Mouse (Mus musculus): ENCODE data around the gene Pald1. TPM values are rescaled to one million over a fixed set of nuclear protein-coding genes. Genes with fewer than 3 reads are reported as not detected.
A peak's percentile ranks its signal among the peaks of the same experiment; 100 is the strongest.

The Pald1 gene
- polyA plus RNA-seq, 1 experiment from 2014 or later: 20.2 TPM

GRCm38 (mm10) chr10:61371884-61372584 is 11.3 kb downstream of the Pald1 start:
- peak overlapping the region; percentile 88; the same call in 1 of the 2 replicates for H3K27ac ChIP-seq
- ATAC-seq (replicated peaks; ENCODE audit: low FRiP score, low read depth) (no peak), DNase-seq (ENCODE audit: low spot score) (no peak)
- H3K9ac ChIP-seq (ENCODE audit: low read depth, low read length): 0 out of 2 replicates have a peak overlapping the region, but pooled peaks have one; percentile 18
- no peak for TF ChIP-seq CTCF (IDR thresholded peaks at IDR 0.05; ENCODE audit: low read depth)
- 0 out of 2 replicates have a peak overlapping the region, but pooled peaks have one; percentile 5 for H3K4me2 ChIP-seq (ENCODE audit: low read length)
- no peak overlapping the region for H3K4me3 ChIP-seq (replicated peaks; ENCODE audit: low read depth, low read length)
- H3K36me3 ChIP-seq (ENCODE audit: insufficient read depth, low read length): no peaks in the 10 kb centered on the region
- no peaks in the 10 kb centered on the region for H3K9me3 ChIP-seq (replicated peaks; ENCODE audit: low read length)
- 65% methylated on average over 9 of the region's 9 CpGs for WGBS
- no peaks in the 10 kb centered on the region for H3K27me3 ChIP-seq (ENCODE audit: insufficient read depth, low read length)
- H3K4me1 ChIP-seq (replicated peaks; ENCODE audit: insufficient read depth, low read length): peaks cover 51% of the 10 kb centered on the region

GRCm38 (mm10) chr10:61370273-61370979 is 12.9 kb downstream of the Pald1 start:
- ATAC-seq (replicated peaks; ENCODE audit: low FRiP score, low read depth) (no peak; the same call in 1 of the 2 replicates), DNase-seq (ENCODE audit: low spot score) (peak; percentile 76)
- WGBS: 12% methylated on average over 18 of the region's 18 CpGs
- no peaks in the 10 kb centered on the region for H3K36me3 ChIP-seq (ENCODE audit: insufficient read depth, low read length)
- TF ChIP-seq CTCF (IDR thresholded peaks at IDR 0.05; ENCODE audit: low read depth): no peak
- no peaks in the 10 kb centered on the region for H3K27me3 ChIP-seq (ENCODE audit: insufficient read depth, low read length)
- 0 out of 2 replicates have a peak overlapping the region, but pooled peaks have one; percentile 18 for H3K9ac ChIP-seq (ENCODE audit: low read depth, low read length)
- peak overlapping the region; percentile 88 for H3K27ac ChIP-seq
- H3K4me1 ChIP-seq (replicated peaks; ENCODE audit: insufficient read depth, low read length): peaks cover 54% of the 10 kb centered on the region
- peak overlapping the region; percentile 3; the same call in 1 of the 2 replicates for H3K4me2 ChIP-seq (ENCODE audit: low read length)
- H3K4me3 ChIP-seq (replicated peaks; ENCODE audit: low read depth, low read length): no peak overlapping the region
- H3K9me3 ChIP-seq (replicated peaks; ENCODE audit: low read length): no peaks in the 10 kb centered on the region

GRCm38 (mm10) chr10:61369755-61370154 is 13.6 kb downstream of the Pald1 start:
- Histone ChIP-seq H3K9me3 (replicated peaks; ENCODE audit: low read length) (no peaks in the 10 kb centered on the region), H3K27me3 (ENCODE audit: insufficient read depth, low read length) (no peaks in the 10 kb centered on the region), H3K9ac (ENCODE audit: low read depth, low read length) (no peak overlapping the region), H3K4me3 (replicated peaks; ENCODE audit: low read depth, low read length) (no peak overlapping the region), H3K4me1 (replicated peaks; ENCODE audit: insufficient read depth, low read length) (peaks cover 52% of the 10 kb centered on the region), H3K36me3 (ENCODE audit: insufficient read depth, low read length) (no peaks in the 10 kb centered on the region), H3K4me2 (ENCODE audit: low read length) (0 out of 2 replicates have a peak overlapping the region, but pooled peaks have one; percentile 3), H3K27ac (peak overlapping the region; percentile 88)
- ATAC-seq (replicated peaks; ENCODE audit: low FRiP score, low read depth) (no peak), DNase-seq (ENCODE audit: low spot score) (no peak)
- TF ChIP-seq CTCF (IDR thresholded peaks at IDR 0.05; ENCODE audit: low read depth): no peak
- WGBS: 35% methylated on average over 5 of the region's 5 CpGs

GRCm38 (mm10) chr10:61365902-61366301 is 17.4 kb downstream of the Pald1 start:
- no peaks in the 10 kb centered on the region for H3K9me3 ChIP-seq (replicated peaks; ENCODE audit: low read length)
- 39% methylated on average over 1 of the region's 1 CpGs for WGBS
- ATAC-seq (replicated peaks; ENCODE audit: low FRiP score, low read depth): no peak
- no peak overlapping the region for H3K4me2 ChIP-seq (ENCODE audit: low read length)
- TF ChIP-seq CTCF (IDR thresholded peaks at IDR 0.05; ENCODE audit: low read depth): peak; percentile 35; the same call in 1 of the 2 replicates
- H3K36me3 ChIP-seq (ENCODE audit: insufficient read depth, low read length): 0 out of 2 replicates have a peak, but pooled peaks cover 4% of the 10 kb centered on the region
- no peak overlapping the region for H3K4me3 ChIP-seq (replicated peaks; ENCODE audit: low read depth, low read length)
- no peak overlapping the region for H3K27ac ChIP-seq
- no peak overlapping the region for H3K9ac ChIP-seq (ENCODE audit: low read depth, low read length)
- no peaks in the 10 kb centered on the region for H3K27me3 ChIP-seq (ENCODE audit: insufficient read depth, low read length)
- peaks cover 18% of the 10 kb centered on the region; the same call in 1 of the 2 replicates for H3K4me1 ChIP-seq (replicated peaks; ENCODE audit: insufficient read depth, low read length)
- peak; percentile 61 for DNase-seq (ENCODE audit: low spot score)

- ATAC-seq (replicated peaks; ENCODE audit: low FRiP score, low read depth) (no peak), DNase-seq (ENCODE audit: low spot score) (no peak)
- H3K27me3 ChIP-seq (ENCODE audit: insufficient read depth, low read length): no peaks in the 10 kb centered on the region
- TF ChIP-seq CTCF (IDR thresholded peaks at IDR 0.05; ENCODE audit: low read depth): no peak
- H3K4me2 ChIP-seq (ENCODE audit: low read length): no peak overlapping the region
- H3K36me3 ChIP-seq (ENCODE audit: insufficient read depth, low read length): 0 out of 2 replicates have a peak, but pooled peaks cover 4% of the 10 kb centered on the region
- H3K9ac ChIP-seq (ENCODE audit: low read depth, low read length): no peak overlapping the region
- 94% methylated on average over 6 of the region's 6 CpGs for WGBS
- H3K4me3 ChIP-seq (replicated peaks; ENCODE audit: low read depth, low read length): no peak overlapping the region
- peaks cover 4% of the 10 kb centered on the region; the same call in 1 of the 2 replicates for H3K4me1 ChIP-seq (replicated peaks; ENCODE audit: insufficient read depth, low read length)
- H3K27ac ChIP-seq: no peak overlapping the region
- no peaks in the 10 kb centered on the region for H3K9me3 ChIP-seq (replicated peaks; ENCODE audit: low read length)
Measured at GRCm38 (mm10) chr10:61364431-61364830, 18.9 kb downstream of the Pald1 start.

- 59% methylated on average over 8 of the region's 8 CpGs for WGBS
- Histone ChIP-seq H3K36me3 (ENCODE audit: insufficient read depth, low read length) (0 out of 2 replicates have a peak, but pooled peaks cover 4% of the 10 kb centered on the region), H3K4me3 (replicated peaks; ENCODE audit: low read depth, low read length) (no peak overlapping the region), H3K9ac (ENCODE audit: low read depth, low read length) (no peak overlapping the region), H3K4me1 (replicated peaks; ENCODE audit: insufficient read depth, low read length) (peaks cover 3% of the 10 kb centered on the region; the same call in 1 of the 2 replicates), H3K27me3 (ENCODE audit: insufficient read depth, low read length) (no peaks in the 10 kb centered on the region), H3K4me2 (ENCODE audit: low read length) (no peak overlapping the region), H3K9me3 (replicated peaks; ENCODE audit: low read length) (no peaks in the 10 kb centered on the region), H3K27ac (no peak overlapping the region)
- DNase-seq (ENCODE audit: low spot score) (no peak), ATAC-seq (replicated peaks; ENCODE audit: low FRiP score, low read depth) (no peak)
- TF ChIP-seq CTCF (IDR thresholded peaks at IDR 0.05; ENCODE audit: low read depth): no peak
Measured at GRCm38 (mm10) chr10:61362992-61363391, 20.3 kb downstream of the Pald1 start.
